Mouse (Mus musculus) layer of hippocampus, adult 9-11 months (tissue): ENCODE results near the gene Gm12355.
A peak's percentile ranks its signal among the peaks of the same experiment; 100 is the strongest.
"Not testable (repeated sequence)": the region's sequence is repeated elsewhere in the genome, so short reads cannot be mapped to it uniquely, and the experiment has no call there.

ENCODE experiments used
- DNase-seq: peaks from one replicate; pipeline ENCODE4 v3.0.0; 2022

The Gm12355 gene

GRCm38 (mm10) chr11:98625611-98626410 lies at the start of gene Gm12355, which contains the start of gene Gsdma3:
TSS of gene Gm12355 (minus strand) at chr11:98625661.
TSS of gene Gsdma3 (plus strand) at chr11:98626360.
- no peak for DNase-seq

- not testable (repeated sequence) for DNase-seq
These were observed 47.7 kb upstream of the Gm12355 start for GRCm38 (mm10) chr11:98673136-98673535.

GRCm38 (mm10) chr11:98672482-98672881 lies 47.0 kb upstream of the Gm12355 start:
- no peak for DNase-seq

GRCm38 (mm10) chr11:98671857-98672256 lies 46.4 kb upstream of the Gm12355 start:
- DNase-seq = no peak

GRCm38 (mm10) chr11:98671284-98671815 lies 45.9 kb upstream of the Gm12355 start:
- no peak for DNase-seq

GRCm38 (mm10) chr11:98668984-98669383 lies 43.5 kb upstream of the Gm12355 start:
- DNase-seq = no peak

- no peak for DNase-seq
These were observed 38.6 kb upstream of the Gm12355 start, which contains the start of gene Gsdma for GRCm38 (mm10) chr11:98664091-98664490. TSS of gene Gsdma (plus strand) at chr11:98664351.

GRCm38 (mm10) chr11:98660517-98660916 lies 35.1 kb upstream of the Gm12355 start:
- peak; percentile 65 for DNase-seq

- DNase-seq = peak; percentile 11
These were observed 29.6 kb upstream of the Gm12355 start for GRCm38 (mm10) chr11:98655076-98655475.

- no peak for DNase-seq
These were observed 21.0 kb upstream of the Gm12355 start, which contains the start of gene Gsdma2 for GRCm38 (mm10) chr11:98646459-98646858. TSS of gene Gsdma2 (plus strand) at chr11:98646759.

GRCm38 (mm10) chr11:98645946-98646345 lies 20.5 kb upstream of the Gm12355 start:
- no peak for DNase-seq

- DNase-seq = no peak
These were observed 19.3 kb upstream of the Gm12355 start for GRCm38 (mm10) chr11:98644757-98645156.

- DNase-seq = no peak
These were observed 14.6 kb upstream of the Gm12355 start for GRCm38 (mm10) chr11:98640091-98640490.

- no peak for DNase-seq
These were observed 12.0 kb upstream of the Gm12355 start for GRCm38 (mm10) chr11:98637501-98637900.

- DNase-seq = not testable (repeated sequence)
These were observed 10.0 kb upstream of the Gm12355 start for GRCm38 (mm10) chr11:98635312-98635970.

GRCm38 (mm10) chr11:98630646-98631045 lies 5.2 kb upstream of the Gm12355 start:
- no peak for DNase-seq

- DNase-seq = no peak
These were observed 3.2 kb upstream of the Gm12355 start for GRCm38 (mm10) chr11:98628706-98629105.

GRCm38 (mm10) chr11:98624381-98624780 lies 1.1 kb downstream of the Gm12355 start:
- DNase-seq = not testable (repeated sequence)

GRCm38 (mm10) chr11:98623981-98624380 lies 1.5 kb downstream of the Gm12355 start:
- DNase-seq = not testable (repeated sequence)

- DNase-seq = no peak
These were observed 4.7 kb downstream of the Gm12355 start for GRCm38 (mm10) chr11:98620791-98621190.

GRCm38 (mm10) chr11:98606763-98607162 lies 18.7 kb downstream of the Gm12355 start:
- no peak for DNase-seq

GRCm38 (mm10) chr11:98604911-98605310 lies 20.6 kb downstream of the Gm12355 start:
- not testable (repeated sequence) for DNase-seq

GRCm38 (mm10) chr11:98603953-98604352 lies 21.5 kb downstream of the Gm12355 start:
- DNase-seq = no peak
